28 mouse cellular contexts compared by ENCODE assay signal in genomic region chr11:49996398-49996797, GRCm38 (mm10). TPM values are rescaled to one million over a fixed set of nuclear protein-coding genes. Genes with fewer than 3 reads are reported as not detected.
DNase-seq lines count a peak whose midpoint lies in the region; ATAC-seq and TF ChIP-seq lines count a peak whose summit lies in the region.
"Had no signal": no experiment of that assay in that cellular context is flagged by ENCODE, and none has a peak within 500 bp of the region (broad histone marks: within the 10 kb centered on the region; RNA-seq: fewer than 3 reads in every experiment).

No protein-coding gene starts in this region.

- no peak overlapping the region for H3K4me2 ChIP-seq in kidney, embryonic 14.5 days (replicated peaks; ENCODE audit: low read depth, low read length)
- H3K4me2 ChIP-seq: embryonic facial prominence, embryonic 13.5 days; forebrain, embryonic 13.5 days; heart, embryonic 13.5 days; hindbrain, embryonic 14.5 days had no signal

- no peak overlapping the region for H3K27ac ChIP-seq in kidney, embryonic 14.5 days (ENCODE audit: low read depth, low read length)
- peak overlapping the region; percentile 34; the same call in 1 of the 2 replicates for H3K27ac ChIP-seq in bone marrow, adult 2 months (ENCODE audit: control insufficient read depth, insufficient read depth, low read depth, low read length, poor library complexity)
- H3K27ac ChIP-seq: embryonic facial prominence, embryonic 10.5 days; embryonic facial prominence, embryonic 13.5 days; forebrain, embryonic 10.5 days; forebrain, embryonic 13.5 days; heart, adult 2 months; heart, embryonic 10.5 days; heart, embryonic 13.5 days; hindbrain, embryonic 14.5 days; hindbrain, postnatal 0 days had no signal

- no peaks in the 10 kb centered on the region for H3K9me3 ChIP-seq in kidney, embryonic 14.5 days (ENCODE audit: control insufficient read depth, low read length)
- H3K9me3 ChIP-seq: embryonic facial prominence, embryonic 10.5 days; embryonic facial prominence, embryonic 13.5 days; forebrain, embryonic 10.5 days; forebrain, embryonic 13.5 days; heart, embryonic 10.5 days; heart, embryonic 13.5 days had no signal

- no peak for TF ChIP-seq CTCF in bone marrow, adult 2 months (IDR thresholded peaks at IDR 0.05; ENCODE audit: control insufficient read depth, insufficient read depth, low read length)

- no peak for ATAC-seq in kidney, embryonic 14.5 days (ENCODE audit: low FRiP score, low TSS enrichment)
- no peak for ATAC-seq in erythroblast, adult 5-6 weeks (replicated peaks; ENCODE audit: low FRiP score, poor library complexity, severe bottlenecking)
- ATAC-seq: forebrain, embryonic 13.5 days; forebrain, embryonic 16.5 days; hindbrain, postnatal 0 days had no signal

- H3K36me3 ChIP-seq in kidney, embryonic 14.5 days (ENCODE audit: control insufficient read depth, insufficient read depth, low read length), result no peaks in the 10 kb centered on the region
- H3K36me3 ChIP-seq: embryonic facial prominence, embryonic 10.5 days; embryonic facial prominence, embryonic 13.5 days; forebrain, embryonic 10.5 days; heart, embryonic 10.5 days; heart, embryonic 13.5 days had no signal

- DNase-seq in kidney, adult 11 months, result peak; percentile 21
- no peak for DNase-seq in kidney, postnatal 4 days
- peak; percentile 27 for DNase-seq in kidney, adult 9 months
- peak; percentile 47 for DNase-seq in 416B (ENCODE audit: low read depth)
- DNase-seq: adrenal gland, postnatal 10 days; cerebellum, adult 11-12 months; cerebellum, adult 8-10 months; cerebellum, postnatal 10 days; cerebellum, postnatal 36 days; embryo, embryonic 11 days; gastrocnemius, postnatal 10 days; gastrocnemius, postnatal 36 days; heart, adult 2 months; heart, postnatal 14 days; heart, postnatal 4 days had no signal

- H3K27me3 ChIP-seq in kidney, embryonic 14.5 days (ENCODE audit: control insufficient read depth, insufficient read depth, low read length), result no peaks in the 10 kb centered on the region
- H3K27me3 ChIP-seq: embryonic facial prominence, embryonic 13.5 days; forebrain, embryonic 13.5 days; heart, embryonic 13.5 days had no signal

- H3K4me1 ChIP-seq in kidney, embryonic 14.5 days (ENCODE audit: control insufficient read depth, insufficient read depth, low read length), result no peaks in the 10 kb centered on the region
- H3K4me1 ChIP-seq in bone marrow, adult 2 months (ENCODE audit: control insufficient read depth, insufficient read depth, low read length), result peaks cover 9% of the 10 kb centered on the region
- H3K4me1 ChIP-seq: embryonic facial prominence, embryonic 10.5 days; embryonic facial prominence, embryonic 13.5 days; forebrain, embryonic 10.5 days; forebrain, embryonic 13.5 days; heart, embryonic 13.5 days had no signal

- TF ChIP-seq POLR2A in bone marrow, adult 2 months (IDR thresholded peaks at IDR 0.05; ENCODE audit: borderline replicate concordance, control insufficient read depth, low read depth, low read length), result no peak

- H3K4me3 ChIP-seq in kidney, embryonic 14.5 days (ENCODE audit: low read length), result no peak overlapping the region
- H3K4me3 ChIP-seq in bone marrow, adult 2 months (replicated peaks; ENCODE audit: control insufficient read depth, low read depth, low read length), result no peak overlapping the region
- H3K4me3 ChIP-seq: embryonic facial prominence, embryonic 10.5 days; embryonic facial prominence, embryonic 13.5 days; forebrain, embryonic 10.5 days; forebrain, embryonic 13.5 days; heart, adult 2 months; heart, embryonic 10.5 days; heart, embryonic 13.5 days had no signal

- WGBS in kidney, embryonic 14.5 days, result 69% methylated on average over 4 of the region's 4 CpGs
- 37% methylated on average over 4 of the region's 4 CpGs for WGBS in bone marrow, adult 2 months

- no peak overlapping the region for H3K9ac ChIP-seq in kidney, embryonic 14.5 days (ENCODE audit: low read depth, low read length)
- H3K9ac ChIP-seq: embryonic facial prominence, embryonic 13.5 days; forebrain, embryonic 13.5 days; heart, embryonic 13.5 days; hindbrain, embryonic 14.5 days had no signal

RNA-seq across cellular contexts. Expression of gene Rnf130, which starts 28.7 kb away (rescaled TPM):
- polyA plus RNA-seq in kidney, embryonic 14.5 days (2014; fragmentation: Nextera tagmentation; extraction: Ambion mirVana), result 69.3 and 71.2 TPM in 2 replicates
- polyA plus RNA-seq in bone marrow, adult 2 months (2011; ENCODE audit: insufficient read depth, insufficient read length, low replicate concordance, missing spikeins), result 12.9 and 33.0 TPM in 2 replicates
- 78.8 and 84.9 TPM in 2 replicates for total RNA-seq in erythroblast, adult 5-6 weeks (2015; ENCODE audit: low replicate concordance)
- 45.4 and 63.6 TPM in 2 replicates for total RNA-seq in erythroblast, adult 5-6 weeks (2017; ENCODE audit: low replicate concordance)
- polyA plus RNA-seq: C2C12 had no signal

Comparison
In these comparisons a context has a peak if more than half of its experiments do, and no peak if none do; other contexts are left out.
1. DNase-seq: peak in kidney, adult 11 months (single experiment), kidney, adult 9 months (single experiment) and 416B (single experiment); none in kidney, postnatal 4 days (0 of 2).